Mouse (Mus musculus) liver, postnatal 0 days (tissue): ENCODE data around the gene Tbkbp1. TPM values are rescaled to one million over a fixed set of nuclear protein-coding genes. Genes with fewer than 3 reads are reported as not detected.

Source experiments
- ATAC-seq: fragments of 200-750 bp; cut with Nextera tagmentation; 2 replicates; pipeline ENCODE4 v1.8.0; 2017; ENCODE audit warnings: mild to moderate bottlenecking, moderate library complexity
- DNase-seq: peaks from one replicate; pipeline ENCODE4 v3.0.0-alpha.2; 2016
- H3K27ac ChIP-seq: fragments of 300-500 bp; sonication (generic); 2 replicates; pipeline ENCODE4 v1.5.1; 2014; ENCODE audit warnings: antibody characterized with exemption, moderate library complexity, mild to moderate bottlenecking, low read depth
- H3K27me3 ChIP-seq: fragments of 300-500 bp; sonication (generic); 2 replicates; pipeline ENCODE4 v1.6.1; 2014; ENCODE audit warnings: low read length, control low read depth, mixed read lengths; ENCODE audit not compliant: insufficient read depth
- H3K36me3 ChIP-seq: fragments of 300-500 bp; sonication (generic); replicated peaks from 2 replicates; pipeline ENCODE4 v1.6.1; 2014; ENCODE audit warnings: mild to moderate bottlenecking, control low read depth, low read length, moderate library complexity, mixed read lengths; ENCODE audit not compliant: insufficient read depth
- H3K4me1 ChIP-seq: fragments of 300-500 bp; sonication (generic); 2 replicates; pipeline ENCODE4 v1.6.1; 2014; ENCODE audit warnings: antibody characterized with exemption, mild to moderate bottlenecking, control low read depth; ENCODE audit not compliant: insufficient read depth
- H3K4me2 ChIP-seq: fragments of 300-500 bp; sonication (generic); 2 replicates; pipeline ENCODE4 v1.6.1; 2014; ENCODE audit warnings: low read depth, mild to moderate bottlenecking, low read length, moderate library complexity, mixed read lengths
- H3K4me3 ChIP-seq: fragments of 300-500 bp; sonication (generic); 2 replicates; pipeline ENCODE4 v1.5.1; 2014; ENCODE audit warnings: low read depth, low read length
- H3K9ac ChIP-seq: fragments of 300-500 bp; sonication (generic); replicated peaks from 2 replicates; pipeline ENCODE4 v1.6.1; 2014; ENCODE audit warnings: mild to moderate bottlenecking, moderate library complexity
- H3K9me3 ChIP-seq: fragments of 300-500 bp; sonication (generic); 2 replicates; pipeline ENCODE4 v1.6.1; 2016; ENCODE audit warnings: mild to moderate bottlenecking, control low read depth, low read length, mixed read lengths
- CTCF ChIP-seq: sonication (generic); IDR thresholded peaks from 2 replicates; pipeline ENCODE4 v1.5.1; 2016; ENCODE audit warnings: antibody characterized with exemption, low read depth
- EP300 ChIP-seq: IDR thresholded peaks from 2 replicates; pipeline ENCODE4 v1.6.1; 2016; ENCODE audit warnings: antibody characterized with exemption, low read depth, mild to moderate bottlenecking
- WGBS: fragments of 180-500 bp; shearing (Covaris S2); extraction: QIAGEN DNeasy Blood & Tissue Kit; methylation state at CpG from one replicate; pipeline ENCODE4 v1.1.7; 2014; ENCODE audit not compliant: insufficient replicate concordance; 5-methylcytosine and 5-hydroxymethylcytosine counted together
- microRNA-seq: library from miRNA; unstranded; fragments of <30 nt; microRNA quantifications from one replicate; pipeline ENCODE4, GENCODE M21; 2016
- polyA plus RNA-seq: library from polyadenylated mRNA; unstranded; fragments of >200 nt; fragmentation: Nextera tagmentation; extraction: Ambion mirVana; gene quantifications from 2 replicates; pipeline ENCODE4 v1.2.1, GENCODE M21; 2015

The Tbkbp1 gene
- polyA plus RNA-seq, 1 experiment from 2014 or later, result 1.6 TPM

DNA sequence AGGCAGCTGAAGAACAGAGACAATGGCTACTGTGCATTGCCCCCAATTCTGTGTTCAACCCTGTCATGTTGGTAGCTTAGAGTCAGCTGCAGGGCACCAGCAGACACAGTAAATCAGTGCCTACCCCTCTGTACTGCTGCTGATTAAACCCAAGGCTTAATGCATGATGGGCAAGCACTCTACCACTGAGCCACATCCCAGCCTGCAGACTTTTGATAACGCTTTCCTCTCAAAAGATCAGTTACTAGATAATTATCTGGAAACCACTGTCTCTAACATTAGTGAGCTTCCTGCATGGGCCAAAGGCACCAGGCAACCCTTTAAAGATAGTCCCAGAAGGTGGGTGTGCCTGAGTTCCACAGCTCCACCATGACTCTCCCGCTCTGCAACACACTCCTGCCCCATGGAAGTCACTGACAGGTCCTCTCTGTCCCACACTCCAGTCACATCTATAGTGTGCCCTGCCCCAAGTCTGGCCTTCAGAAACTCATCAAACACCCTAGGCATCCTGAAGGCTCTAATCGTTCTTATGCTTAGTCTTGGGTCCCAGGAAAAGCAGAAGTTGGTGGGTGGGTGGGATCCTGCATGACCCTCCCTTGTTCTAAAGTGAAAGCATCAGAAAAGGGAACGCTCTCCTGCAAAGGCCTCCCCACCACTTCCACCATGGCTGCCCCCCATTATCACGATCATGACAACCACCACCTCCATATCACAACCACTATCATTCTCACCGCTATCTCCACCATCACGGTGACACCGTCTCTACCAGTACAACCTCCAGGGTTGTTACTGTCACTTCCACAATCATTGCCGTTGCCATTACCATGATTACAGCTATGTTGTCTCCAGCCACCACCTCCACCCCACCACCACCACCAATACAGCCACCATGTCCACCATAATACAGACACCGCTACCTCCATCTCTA, 47.9 kb downstream of the Tbkbp1 start:
- Histone ChIP-seq H3K4me3 (no peak overlapping the region), H3K27me3 (peaks cover 20% of the 10 kb centered on the region), H3K36me3 (no peaks in the 10 kb centered on the region), H3K9me3 (no peaks in the 10 kb centered on the region), H3K4me1 (no peaks in the 10 kb centered on the region), H3K9ac (no peak overlapping the region), H3K4me2 (no peak overlapping the region), H3K27ac (no peak overlapping the region)
- no peak for TF ChIP-seq EP300
- no peak for TF ChIP-seq CTCF
- 53% methylated on average over 10 of the region's 10 CpGs for WGBS
- no peak for DNase-seq
- no peak for ATAC-seq

GRCm38 (mm10) chr11:97101722-97102121, 49.6 kb downstream of the Tbkbp1 start:
- Histone ChIP-seq H3K9ac (no peak overlapping the region), H3K9me3 (no peaks in the 10 kb centered on the region), H3K36me3 (no peaks in the 10 kb centered on the region), H3K27me3 (peaks cover 35% of the 10 kb centered on the region), H3K4me2 (no peak overlapping the region), H3K4me3 (no peak overlapping the region), H3K4me1 (no peaks in the 10 kb centered on the region), H3K27ac (no peak overlapping the region)
- 17% methylated on average over 9 of the region's 9 CpGs for WGBS
- ATAC-seq, result 0 out of 2 replicates have a peak, but pooled peaks have one; percentile 31
- TF ChIP-seq CTCF (peak; percentile 89), EP300 (no peak)
- DNase-seq, result peak; percentile 80

GRCm38 (mm10) chr11:97098791-97099190, 52.5 kb downstream of the Tbkbp1 start:
- Histone ChIP-seq H3K9ac (no peak overlapping the region), H3K4me1 (no peaks in the 10 kb centered on the region), H3K4me3 (no peak overlapping the region), H3K27ac (no peak overlapping the region), H3K9me3 (no peaks in the 10 kb centered on the region), H3K4me2 (peak overlapping the region; percentile 19; the same call in 1 of the 2 replicates), H3K36me3 (no peaks in the 10 kb centered on the region), H3K27me3 (peaks cover 38% of the 10 kb centered on the region)
- TF ChIP-seq EP300 (no peak), CTCF (no peak)
- DNase-seq, result no peak
- WGBS, result 13% methylated on average over 18 of the region's 18 CpGs
- no peak for ATAC-seq

- TF ChIP-seq EP300 (no peak), CTCF (no peak)
- H3K4me3 ChIP-seq, result no peak overlapping the region
- H3K27me3 ChIP-seq, result peaks cover 33% of the 10 kb centered on the region
- 61% methylated on average over 2 of the region's 2 CpGs for WGBS
- H3K36me3 ChIP-seq, result no peaks in the 10 kb centered on the region
- H3K9me3 ChIP-seq, result no peaks in the 10 kb centered on the region
- no peak overlapping the region for H3K4me2 ChIP-seq
- no peaks in the 10 kb centered on the region for H3K4me1 ChIP-seq
- H3K9ac ChIP-seq, result no peak overlapping the region
- no peak for DNase-seq
- no peak overlapping the region for H3K27ac ChIP-seq
- ATAC-seq, result no peak
Observed at GRCm38 (mm10) chr11:97094600-97094999, 56.7 kb downstream of the Tbkbp1 start.

- H3K4me3 ChIP-seq, result no peak overlapping the region
- H3K9me3 ChIP-seq, result no peaks in the 10 kb centered on the region; the same call in 1 of the 2 replicates
- no peak overlapping the region for H3K9ac ChIP-seq
- WGBS, result 65% methylated on average over 6 of the region's 6 CpGs
- DNase-seq (no peak), ATAC-seq (no peak)
- TF ChIP-seq EP300 (no peak), CTCF (no peak)
- 0 out of 2 replicates have a peak, but pooled peaks cover 7% of the 10 kb centered on the region for H3K27me3 ChIP-seq
- no peak overlapping the region for H3K27ac ChIP-seq
- H3K36me3 ChIP-seq, result no peaks in the 10 kb centered on the region
- no peak overlapping the region for H3K4me2 ChIP-seq
- H3K4me1 ChIP-seq, result no peaks in the 10 kb centered on the region
Observed at GRCm38 (mm10) chr11:97086365-97086764, 64.9 kb downstream of the Tbkbp1 start.

Small RNA genes within 50 kb of the gene (microRNA-seq; reads per million reads assigned to microRNA genes)
- not detected for gene Mir7235

Other genes with a start within 250 kb of the Tbkbp1 start
- gene Cdk5rap3, start 235.0 kb downstream of the Tbkbp1 start, polyA plus RNA-seq, result 38.3 and 38.4 TPM in 2 replicates
- gene Prr15l, start 223.4 kb downstream of the Tbkbp1 start, polyA plus RNA-seq, result 10.1 and 13.9 TPM in 2 replicates
- 271 and 273 TPM in 2 replicates for gene Pnpo, start 207.5 kb downstream of the Tbkbp1 start, polyA plus RNA-seq
- gene Sp2, start 168.5 kb downstream of the Tbkbp1 start, polyA plus RNA-seq, result 6.8 and 7.1 TPM in 2 replicates
- 0.06 and 0.07 TPM in 2 replicates for gene Sp6, start 138.1 kb downstream of the Tbkbp1 start, polyA plus RNA-seq
- gene Scrn2, start 121.6 kb downstream of the Tbkbp1 start, polyA plus RNA-seq, result 20.6 and 21.2 TPM in 2 replicates
- 0.65 and 0.73 TPM in 2 replicates for gene Lrrc46, start 110.1 kb downstream of the Tbkbp1 start, polyA plus RNA-seq
- gene Mrpl10, start 109.9 kb downstream of the Tbkbp1 start, polyA plus RNA-seq, result 34.1 and 34.5 TPM in 2 replicates
- 1.8 and 2.4 TPM in 2 replicates for gene Osbpl7, start 100.9 kb downstream of the Tbkbp1 start, polyA plus RNA-seq
- gene Tbx21, start 36.2 kb downstream of the Tbkbp1 start, polyA plus RNA-seq, result 0.27 and 0.37 TPM in 2 replicates
- 12.1 and 12.3 TPM in 2 replicates for gene Kpnb1, start 36.4 kb upstream of the Tbkbp1 start, polyA plus RNA-seq
- 11.3 and 16.5 TPM in 2 replicates for gene Npepps, start 129.1 kb upstream of the Tbkbp1 start, polyA plus RNA-seq
- 18.3 and 19.8 TPM in 2 replicates for gene Mrpl45, start 164.2 kb upstream of the Tbkbp1 start, polyA plus RNA-seq
- 0.04 TPM in 1 of 2 replicates, not detected in the other for gene Gpr179, start 200.6 kb upstream of the Tbkbp1 start, polyA plus RNA-seq
- 0.89 and 0.92 TPM in 2 replicates for gene Socs7, start 211.1 kb upstream of the Tbkbp1 start, polyA plus RNA-seq